Mouse (Mus musculus) heart, embryonic 13.5 days (tissue): ENCODE results near the gene Rnf103. TPM values are rescaled to one million over a fixed set of nuclear protein-coding genes. Genes with fewer than 3 reads are reported as not detected.
A peak's percentile ranks its signal among the peaks of the same experiment; 100 is the strongest.

ENCODE experiments used
- ATAC-seq: fragments of 200-750 bp; cut with Nextera tagmentation; 2 replicates; pipeline ENCODE4 v1.8.0; 2017; ENCODE audit warnings: moderate TSS enrichment; ENCODE audit not compliant: insufficient number of reproducible peaks, low FRiP score, low TSS enrichment; ENCODE audit errors: extremely low read depth
- H3K27ac ChIP-seq: fragments of 300-500 bp; sonication (generic); replicated peaks from 2 replicates; pipeline ENCODE4 v1.5.1; 2015; ENCODE audit warnings: moderate library complexity, mild to moderate bottlenecking, inconsistent platforms
- H3K27me3 ChIP-seq: fragments of 300-500 bp; sonication (generic); replicated peaks from 2 replicates; pipeline ENCODE4 v1.6.1; 2015; ENCODE audit warnings: mild to moderate bottlenecking, inconsistent platforms
- H3K36me3 ChIP-seq: fragments of 300-500 bp; sonication (generic); 2 replicates; pipeline ENCODE4 v1.6.1; 2015; ENCODE audit warnings: mild to moderate bottlenecking, inconsistent platforms
- H3K4me1 ChIP-seq: fragments of 300-500 bp; sonication (generic); 2 replicates; pipeline ENCODE4 v1.6.1; 2015; ENCODE audit warnings: inconsistent platforms
- H3K4me2 ChIP-seq: fragments of 300-500 bp; sonication (generic); 2 replicates; pipeline ENCODE4 v1.6.1; 2015; ENCODE audit warnings: inconsistent platforms, mild to moderate bottlenecking, moderate library complexity
- H3K4me3 ChIP-seq: fragments of 300-500 bp; sonication (generic); 2 replicates; pipeline ENCODE4 v1.5.1; 2015; ENCODE audit warnings: moderate library complexity, mild to moderate bottlenecking, inconsistent platforms
- H3K9ac ChIP-seq: fragments of 300-500 bp; sonication (generic); 2 replicates; pipeline ENCODE4 v1.6.1; 2015; ENCODE audit warnings: inconsistent platforms, mild to moderate bottlenecking, moderate library complexity
- H3K9me3 ChIP-seq: fragments of 300-500 bp; sonication (generic); 2 replicates; pipeline ENCODE4 v1.6.1; 2016; ENCODE audit warnings: inconsistent platforms
- WGBS: fragments of 180-500 bp; shearing (Covaris S2); methylation state at CpG from one replicate; pipeline ENCODE4 v1.1.7; 2015; ENCODE audit warnings: mixed read lengths; 5-methylcytosine and 5-hydroxymethylcytosine counted together
- polyA plus RNA-seq: library from polyadenylated mRNA; unstranded; fragments of >200 nt; fragmentation: Nextera tagmentation; extraction: Ambion mirVana; gene quantifications from 2 replicates; pipeline ENCODE4 v1.2.1, GENCODE M21; 2015

Gene Rnf103
- polyA plus RNA-seq, 1 experiment from 2014 or later = 10.8 TPM

DNA sequence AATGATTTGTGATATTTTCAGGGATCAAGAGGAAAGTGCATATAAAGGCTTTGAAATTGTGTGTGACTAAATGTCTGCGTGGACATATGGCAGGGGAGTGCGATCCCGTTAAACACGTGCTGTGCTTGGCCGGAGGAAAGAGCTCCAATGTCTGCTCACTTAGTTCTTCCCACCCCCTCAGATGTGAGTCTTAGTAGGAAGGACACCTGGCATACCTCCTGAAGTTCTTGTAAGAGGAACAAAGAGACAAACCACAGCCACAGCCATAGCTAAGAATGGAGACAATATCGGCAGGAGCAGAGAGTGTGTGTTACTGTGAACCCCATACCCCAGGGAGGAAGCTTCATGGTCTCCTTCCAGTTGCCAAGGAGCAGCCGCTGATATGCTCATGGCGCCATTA lies 36.5 kb downstream of the Rnf103 start:
- Histone ChIP-seq H3K4me1 (no peaks in the 10 kb centered on the region), H3K9me3 (no peaks in the 10 kb centered on the region), H3K4me3 (no peak overlapping the region), H3K9ac (no peak overlapping the region), H3K27ac (no peak overlapping the region), H3K27me3 (no peaks in the 10 kb centered on the region), H3K36me3 (no peaks in the 10 kb centered on the region), H3K4me2 (no peak overlapping the region)
- no peak for ATAC-seq
- WGBS = 86% methylated on average over 8 of the region's 8 CpGs

DNA sequence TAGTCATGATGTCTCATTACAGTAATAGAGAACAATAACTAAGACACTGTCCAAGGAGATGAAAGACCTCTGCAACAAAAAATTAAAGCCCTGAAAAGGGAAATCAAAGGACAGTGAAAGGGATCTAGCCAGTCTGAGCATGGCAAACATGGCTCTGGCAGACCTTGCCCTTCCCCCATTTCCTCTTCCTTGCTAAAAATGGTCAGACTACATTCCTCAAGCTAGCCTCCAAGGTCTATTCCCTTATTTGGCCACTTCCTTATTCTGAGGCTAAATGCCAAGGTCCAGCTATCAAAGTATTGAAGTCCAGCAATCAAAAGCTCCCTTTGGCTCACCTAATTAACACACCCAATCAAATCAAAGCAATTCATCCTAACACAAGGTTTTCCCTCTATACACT lies 43.6 kb downstream of the Rnf103 start:
- no peaks in the 10 kb centered on the region for H3K9me3 ChIP-seq
- peaks cover 8% of the 10 kb centered on the region for H3K4me1 ChIP-seq
- H3K27me3 ChIP-seq = no peaks in the 10 kb centered on the region; the same call in 1 of the 2 replicates
- no peak overlapping the region for H3K4me3 ChIP-seq
- H3K27ac ChIP-seq = no peak overlapping the region
- no peak overlapping the region for H3K4me2 ChIP-seq
- H3K9ac ChIP-seq = no peak overlapping the region
- H3K36me3 ChIP-seq = no peaks in the 10 kb centered on the region
- no peak for ATAC-seq

DNA sequence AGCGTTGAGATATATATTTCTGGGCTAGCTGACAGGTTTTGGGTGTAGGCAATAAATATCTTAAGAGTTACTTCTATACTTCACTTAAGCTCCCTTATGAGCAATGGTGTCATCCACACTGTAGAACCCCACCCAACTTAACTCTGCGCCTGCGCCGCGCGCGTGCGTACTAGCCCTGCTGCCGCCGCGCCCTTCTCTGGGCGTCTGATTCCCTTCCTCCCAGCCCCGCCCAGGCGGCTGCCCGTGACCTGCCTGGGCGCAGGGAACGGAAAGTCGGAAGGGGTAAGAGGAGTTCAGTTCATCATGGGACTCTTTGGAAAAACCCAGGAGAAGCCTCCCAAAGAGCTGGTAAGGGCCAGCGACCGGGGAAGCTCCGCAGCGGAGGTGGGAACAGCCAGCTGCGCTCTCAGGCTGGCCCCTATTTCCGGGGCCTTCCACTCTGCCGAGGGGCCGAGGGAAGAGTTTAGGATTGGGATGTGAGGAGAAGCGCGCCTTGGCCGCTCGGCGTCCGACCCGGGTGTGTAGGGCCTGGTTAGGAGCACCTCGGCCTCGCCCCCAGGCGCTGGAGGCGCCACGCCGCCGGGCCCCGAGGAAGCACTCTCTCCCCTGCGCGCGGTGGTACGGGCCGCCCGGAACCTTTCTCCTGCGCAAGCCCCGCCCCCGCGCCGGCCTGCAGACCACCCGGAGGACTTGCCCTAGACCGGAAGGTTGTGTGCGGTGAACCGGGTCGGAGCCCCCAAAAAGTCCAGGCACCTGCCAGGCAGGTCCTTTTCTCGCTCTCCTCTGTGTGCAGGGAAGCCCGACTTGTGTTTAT lies 50.2 kb downstream of the Rnf103 start, which contains the start of gene Chmp3:
Gene Chmp3, plus strand, starts transcription at position 112 of the 814 bp plus-strand sequence.
- H3K4me2 ChIP-seq = peak within 1 kb of the TSS; percentile 78
- no peaks in the 10 kb centered on the region; the same call in 1 of the 2 replicates for H3K27me3 ChIP-seq
- peak within 1 kb of the TSS; percentile 100 for H3K27ac ChIP-seq
- H3K4me3 ChIP-seq = peak within 1 kb of the TSS; percentile 88
- peak within 1 kb of the TSS; percentile 99 for H3K9ac ChIP-seq
- H3K4me1 ChIP-seq = peaks cover 9% of the 10 kb centered on the region
- no peaks in the 10 kb centered on the region for H3K9me3 ChIP-seq
- ATAC-seq = peak; percentile 97
- WGBS = under 1% methylated on average over 59 of the region's 59 CpGs
- H3K36me3 ChIP-seq = peaks cover 4% of the 10 kb centered on the region

- Histone ChIP-seq H3K4me1 (peaks cover 15% of the 10 kb centered on the region), H3K36me3 (peaks cover 23% of the 10 kb centered on the region), H3K27me3 (no peaks in the 10 kb centered on the region), H3K9ac (no peak overlapping the region), H3K4me2 (no peak overlapping the region), H3K9me3 (no peaks in the 10 kb centered on the region), H3K4me3 (no peak overlapping the region), H3K27ac (peak overlapping the region; percentile 49)
- no peak for ATAC-seq
- WGBS = 54% methylated on average over 2 of the region's 2 CpGs
Measured at GRCm38 (mm10) chr6:71555507-71555951, 61.8 kb downstream of the Rnf103 start.

DNA sequence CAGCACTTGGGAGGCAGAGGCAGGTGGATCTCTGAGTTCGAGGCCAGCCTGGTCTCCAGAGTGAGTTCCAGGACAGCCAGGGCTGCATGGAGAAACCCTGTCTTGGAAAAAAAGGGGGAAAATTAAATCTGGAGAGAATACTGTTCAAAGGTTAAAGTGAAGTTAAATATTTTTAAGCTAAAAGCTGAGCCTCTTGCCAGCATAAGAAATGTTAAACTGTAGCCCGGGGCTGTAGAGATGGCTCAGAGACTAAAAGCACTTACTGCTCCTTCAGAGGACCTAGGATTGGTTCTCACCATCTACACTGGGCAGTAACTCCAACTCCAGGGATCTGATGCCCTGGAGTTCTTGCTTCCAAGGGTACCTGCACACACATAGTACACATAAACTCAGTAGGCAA lies 63.1 kb downstream of the Rnf103 start:
- no peak overlapping the region for H3K9ac ChIP-seq
- ATAC-seq = no peak
- no peaks in the 10 kb centered on the region for H3K9me3 ChIP-seq
- no peak overlapping the region for H3K27ac ChIP-seq
- 89% methylated on average over 2 of the region's 2 CpGs for WGBS
- peaks cover 34% of the 10 kb centered on the region for H3K36me3 ChIP-seq
- H3K4me2 ChIP-seq = no peak overlapping the region
- no peaks in the 10 kb centered on the region for H3K27me3 ChIP-seq
- H3K4me1 ChIP-seq = peaks cover 15% of the 10 kb centered on the region
- H3K4me3 ChIP-seq = no peak overlapping the region

Other genes starting within 250 kb of the Rnf103 start
- 48.5 and 57.4 TPM in 2 replicates for gene Krcc1, start 222.2 kb upstream of the Rnf103 start, polyA plus RNA-seq
- gene Smyd1, start 171.7 kb upstream of the Rnf103 start, polyA plus RNA-seq = 90.5 and 93.4 TPM in 2 replicates
- 0.12 TPM in 1 of 2 replicates, not detected in the other for gene Cd8b1, start 171.1 kb upstream of the Rnf103 start, polyA plus RNA-seq
- not detected in 2 replicates for gene Cd8a, start 120.5 kb upstream of the Rnf103 start, polyA plus RNA-seq
- 6.4 and 7.5 TPM in 2 replicates for gene Rmnd5a, start 53.3 kb upstream of the Rnf103 start, polyA plus RNA-seq
- 58.1 and 61.6 TPM in 2 replicates for gene Chmp3, start 49.9 kb downstream of the Rnf103 start, polyA plus RNA-seq
- gene Kdm3a, start 139.1 kb downstream of the Rnf103 start, polyA plus RNA-seq = 27.0 and 33.2 TPM in 2 replicates
- 17.9 and 18.6 TPM in 2 replicates for gene Reep1, start 213.7 kb downstream of the Rnf103 start, polyA plus RNA-seq